Mouse (Mus musculus) hindbrain, postnatal 0 days (tissue): ENCODE measurements at regions not wholly inside any gene's neighbourhood (a gene's known extent, or its start where the extent isn't known, plus 50 kb on each side); places are given as distances from the start of the nearest gene placed in this dataset.

Experiments used
- ATAC-seq: fragments of 200-750 bp; cut with Nextera tagmentation; 2 replicates; pipeline ENCODE4 v1.8.0; 2017; ENCODE audit warnings: mild to moderate bottlenecking, moderate TSS enrichment, moderate library complexity
- DNase-seq: peaks from one replicate; pipeline ENCODE4 v3.0.0-alpha.2; 2015; ENCODE audit warnings: low spot score
- H3K27ac ChIP-seq: fragments of 300-500 bp; sonication (generic); 2 replicates; pipeline ENCODE4 v1.5.1; 2014; ENCODE audit warnings: mild to moderate bottlenecking
- H3K27me3 ChIP-seq: fragments of 300-500 bp; sonication (generic); 2 replicates; pipeline ENCODE4 v1.6.1; 2014; ENCODE audit warnings: low read length, mixed read lengths; ENCODE audit not compliant: insufficient read depth
- H3K36me3 ChIP-seq: fragments of 300-500 bp; sonication (generic); 2 replicates; pipeline ENCODE4 v1.6.1; 2014; ENCODE audit warnings: low read length, mixed read lengths; ENCODE audit not compliant: insufficient read depth
- H3K4me1 ChIP-seq: fragments of 300-500 bp; sonication (generic); 2 replicates; pipeline ENCODE4 v1.6.1; 2014; ENCODE audit warnings: antibody characterized with exemption, low read length, mixed read lengths; ENCODE audit not compliant: insufficient read depth
- H3K4me2 ChIP-seq: fragments of 300-500 bp; sonication (generic); 2 replicates; pipeline ENCODE4 v1.6.1; 2014; ENCODE audit warnings: low read depth, mild to moderate bottlenecking, low read length, moderate library complexity, mixed read lengths
- H3K4me3 ChIP-seq: fragments of 300-500 bp; sonication (generic); 2 replicates; pipeline ENCODE4 v1.5.1; 2014; ENCODE audit warnings: low read length
- H3K9ac ChIP-seq: fragments of 300-500 bp; sonication (generic); replicated peaks from 2 replicates; pipeline ENCODE4 v1.6.1; 2014; ENCODE audit warnings: mild to moderate bottlenecking, low read length, moderate library complexity, mixed read lengths
- H3K9me3 ChIP-seq: fragments of 300-500 bp; sonication (generic); 2 replicates; pipeline ENCODE4 v1.6.1; 2016; ENCODE audit warnings: low read length, mixed read lengths
- CTCF ChIP-seq: IDR thresholded peaks from 2 replicates; pipeline ENCODE4 v1.5.1; 2016; ENCODE audit warnings: antibody characterized with exemption, control low read depth, low read depth
- WGBS: fragments of 180-500 bp; shearing (Covaris S2); extraction: QIAGEN DNeasy Blood & Tissue Kit; methylation state at CpG from one replicate; pipeline ENCODE4 v1.1.7; 2014; 5-methylcytosine and 5-hydroxymethylcytosine counted together

DNA sequence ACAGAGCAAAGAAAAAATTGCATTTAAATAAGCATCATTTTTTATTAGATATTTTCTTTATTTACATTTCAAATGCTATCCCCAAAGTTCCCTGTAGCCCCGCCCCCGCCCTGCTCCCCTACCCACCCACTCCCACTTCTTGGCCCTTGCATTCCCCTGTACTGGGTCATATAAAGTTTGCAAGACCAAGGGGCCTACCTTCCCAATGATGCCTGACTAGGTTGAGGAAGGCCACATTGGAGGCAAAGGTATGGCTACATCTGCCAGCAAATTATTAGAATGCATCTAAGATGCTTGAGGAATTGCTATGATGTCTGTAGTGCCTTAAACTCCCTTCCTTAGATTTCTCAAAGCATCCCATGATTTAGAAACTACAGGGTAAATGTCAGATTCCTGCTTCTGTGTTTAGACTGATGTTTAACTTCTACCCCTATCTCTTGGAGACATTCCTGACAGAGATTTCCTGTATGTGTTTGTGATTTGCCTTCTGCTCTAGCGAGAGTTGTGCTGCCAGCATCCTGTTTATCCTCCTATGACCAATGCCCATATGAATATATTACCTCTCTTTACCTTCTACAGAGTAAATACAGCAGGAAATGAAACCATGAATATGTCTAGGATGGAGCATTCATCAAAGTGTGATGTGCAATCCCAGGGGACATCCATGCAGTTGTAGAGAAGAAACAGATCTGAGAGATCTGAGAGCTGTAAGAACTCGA, 956.2 kb downstream of the Diaph3 start:
- Histone ChIP-seq H3K36me3 (no peaks in the 10 kb centered on the region), H3K4me1 (no peaks in the 10 kb centered on the region), H3K9me3 (no peaks in the 10 kb centered on the region), H3K4me3 (no peak overlapping the region), H3K4me2 (no peak overlapping the region), H3K9ac (no peak overlapping the region), H3K27ac (no peak overlapping the region), H3K27me3 (no peaks in the 10 kb centered on the region)
- DNase-seq (no peak), ATAC-seq (no peak)
- TF ChIP-seq CTCF = no peak
- 89% methylated on average over 4 of the region's 4 CpGs for WGBS

- H3K4me2 ChIP-seq = no peak overlapping the region
- no peak for DNase-seq
- H3K36me3 ChIP-seq = no peaks in the 10 kb centered on the region
- no peak overlapping the region for H3K4me3 ChIP-seq
- TF ChIP-seq CTCF = no peak
- H3K4me1 ChIP-seq = no peaks in the 10 kb centered on the region
- H3K27me3 ChIP-seq = no peaks in the 10 kb centered on the region
- H3K27ac ChIP-seq = no peak overlapping the region
- H3K9ac ChIP-seq = no peak overlapping the region
- 77% methylated on average over 4 of the region's 4 CpGs for WGBS
- no peak for ATAC-seq
- H3K9me3 ChIP-seq = no peaks in the 10 kb centered on the region
These were observed 962.5 kb downstream of the Diaph3 start for GRCm38 (mm10) chr14:86178517-86178916.

DNA sequence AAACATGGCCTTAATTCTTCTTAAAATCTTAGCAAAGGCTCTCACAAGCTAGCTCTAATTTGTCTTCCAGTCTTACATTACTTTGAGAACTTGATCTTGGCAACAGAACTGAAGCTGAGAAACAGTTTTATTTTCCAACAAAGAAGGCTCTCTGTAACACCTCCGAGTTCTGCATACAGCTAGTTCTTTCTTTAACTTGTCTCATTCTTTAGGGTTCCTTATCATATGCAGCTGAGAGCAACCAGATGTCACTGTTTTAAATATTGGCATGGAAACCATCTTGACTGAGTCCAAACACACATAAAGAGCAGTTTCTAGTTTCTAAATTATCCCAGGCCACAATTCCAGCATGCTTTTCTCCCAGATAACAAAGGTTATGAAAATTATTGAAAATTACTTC, 969.9 kb downstream of the Diaph3 start:
- no peak for TF ChIP-seq CTCF
- H3K27ac ChIP-seq = no peak overlapping the region
- no peak overlapping the region for H3K9ac ChIP-seq
- H3K4me3 ChIP-seq = no peak overlapping the region
- no peak overlapping the region for H3K4me2 ChIP-seq
- WGBS = 49% methylated on average over 1 of the region's 1 CpGs
- no peaks in the 10 kb centered on the region for H3K4me1 ChIP-seq
- no peaks in the 10 kb centered on the region for H3K9me3 ChIP-seq
- DNase-seq = no peak
- no peaks in the 10 kb centered on the region for H3K27me3 ChIP-seq
- ATAC-seq = no peak
- H3K36me3 ChIP-seq = no peaks in the 10 kb centered on the region

DNA sequence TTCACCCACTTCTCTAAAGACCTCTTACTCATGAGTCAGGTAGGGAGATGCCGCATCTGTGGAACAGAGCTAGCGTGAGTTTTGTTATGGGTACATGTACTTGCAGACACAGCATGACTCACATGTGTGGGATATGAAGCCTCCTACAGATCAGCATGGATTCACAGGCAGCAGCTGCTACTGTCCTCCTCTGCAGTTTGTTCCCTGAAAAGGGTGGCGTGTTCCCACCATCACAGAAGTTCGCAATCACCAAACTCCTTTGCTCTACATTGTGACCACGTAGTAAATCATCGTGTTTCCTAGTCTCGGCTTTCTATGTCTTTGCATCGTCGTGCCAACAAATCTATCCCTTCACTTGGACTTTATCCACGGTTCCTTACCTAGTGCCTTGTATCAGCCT, 981.9 kb downstream of the Diaph3 start:
- Histone ChIP-seq H3K36me3 (no peaks in the 10 kb centered on the region), H3K27ac (no peak overlapping the region), H3K4me3 (no peak overlapping the region), H3K9ac (no peak overlapping the region), H3K4me1 (no peaks in the 10 kb centered on the region), H3K27me3 (no peaks in the 10 kb centered on the region), H3K4me2 (no peak overlapping the region), H3K9me3 (no peaks in the 10 kb centered on the region)
- 88% methylated on average over 10 of the region's 10 CpGs for WGBS
- TF ChIP-seq CTCF = no peak
- DNase-seq (no peak), ATAC-seq (no peak)

- ATAC-seq = no peak
- WGBS = 82% methylated on average over 3 of the region's 3 CpGs
- no peak overlapping the region for H3K4me3 ChIP-seq
- no peak overlapping the region for H3K9ac ChIP-seq
- H3K27ac ChIP-seq = no peak overlapping the region
- H3K27me3 ChIP-seq = no peaks in the 10 kb centered on the region
- no peaks in the 10 kb centered on the region for H3K4me1 ChIP-seq
- no peak overlapping the region for H3K4me2 ChIP-seq
- H3K36me3 ChIP-seq = no peaks in the 10 kb centered on the region
- no peak for DNase-seq
- no peak for TF ChIP-seq CTCF
- no peaks in the 10 kb centered on the region for H3K9me3 ChIP-seq
These were observed 986.3 kb downstream of the Diaph3 start for GRCm38 (mm10) chr14:86154688-86155087.

DNA sequence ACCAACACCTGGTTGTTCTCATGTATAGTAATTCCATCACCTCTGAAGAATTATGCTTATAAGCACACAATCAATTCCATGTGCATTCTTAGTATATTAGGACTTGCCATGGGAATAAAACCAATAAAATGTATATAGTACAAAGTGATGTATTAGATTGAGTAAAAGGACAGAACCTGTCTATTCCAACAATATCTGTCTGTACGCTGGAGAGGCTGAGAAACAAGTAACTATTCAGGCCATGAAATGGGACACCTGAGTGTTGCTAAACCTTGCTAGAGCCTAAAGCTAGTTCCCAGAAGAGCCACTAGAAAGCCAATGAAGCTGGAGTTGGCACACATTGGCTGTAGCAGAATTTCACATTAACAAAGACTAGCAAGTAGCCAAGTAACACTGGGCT, 989.8 kb downstream of the Diaph3 start:
- no peaks in the 10 kb centered on the region for H3K9me3 ChIP-seq
- H3K4me2 ChIP-seq = no peak overlapping the region
- H3K9ac ChIP-seq = no peak overlapping the region
- no peaks in the 10 kb centered on the region for H3K36me3 ChIP-seq
- H3K4me1 ChIP-seq = no peaks in the 10 kb centered on the region
- no peak overlapping the region for H3K4me3 ChIP-seq
- TF ChIP-seq CTCF = no peak
- no peaks in the 10 kb centered on the region for H3K27me3 ChIP-seq
- ATAC-seq = no peak
- WGBS = 95% methylated on average over 1 of the region's 1 CpGs
- DNase-seq = no peak
- H3K27ac ChIP-seq = no peak overlapping the region

DNA sequence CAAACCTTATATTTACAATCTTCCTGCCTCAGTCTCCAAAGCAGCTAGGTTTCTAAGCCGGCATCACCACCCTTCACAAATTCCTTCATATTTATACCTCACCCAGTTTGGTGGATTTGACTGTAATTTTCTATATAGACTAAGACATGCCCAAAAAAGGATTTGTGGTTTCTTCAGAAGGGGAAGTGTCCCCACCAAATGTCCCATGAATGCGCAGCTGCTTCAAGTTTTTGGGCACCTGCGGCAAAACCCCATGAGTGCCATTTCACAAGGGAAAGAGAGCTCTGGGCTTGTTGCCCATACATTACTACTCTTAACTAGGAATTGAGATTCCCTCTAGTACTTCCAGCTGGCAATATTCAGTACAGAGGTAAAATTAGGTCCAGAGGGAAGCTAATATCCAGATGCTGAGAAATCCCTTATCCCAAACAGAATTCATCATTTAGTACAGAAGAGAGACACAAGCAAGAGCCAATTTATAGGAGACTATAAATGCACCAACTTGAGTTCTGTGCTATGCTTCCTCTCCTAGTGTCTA, 990.6 kb downstream of the Diaph3 start:
- WGBS = 96% methylated on average over 3 of the region's 3 CpGs

More for the DNA sequence above, 990.6 kb downstream of the Diaph3 start:
- no peak overlapping the region for H3K4me3 ChIP-seq
- no peaks in the 10 kb centered on the region for H3K27me3 ChIP-seq
- TF ChIP-seq CTCF = no peak
- no peaks in the 10 kb centered on the region for H3K36me3 ChIP-seq
- no peak overlapping the region for H3K4me2 ChIP-seq
- H3K9me3 ChIP-seq = no peaks in the 10 kb centered on the region
- ATAC-seq (no peak), DNase-seq (no peak)
- no peak overlapping the region for H3K27ac ChIP-seq
- no peak overlapping the region for H3K9ac ChIP-seq
- H3K4me1 ChIP-seq = no peaks in the 10 kb centered on the region
